Mouse (Mus musculus): Measurements from ENCODE around the gene Lrtm2. TPM values are rescaled to one million over a fixed set of nuclear protein-coding genes. Genes with fewer than 3 reads are reported as not detected.

The Lrtm2 gene
- polyA plus RNA-seq, 1 experiment = not detected

DNA sequence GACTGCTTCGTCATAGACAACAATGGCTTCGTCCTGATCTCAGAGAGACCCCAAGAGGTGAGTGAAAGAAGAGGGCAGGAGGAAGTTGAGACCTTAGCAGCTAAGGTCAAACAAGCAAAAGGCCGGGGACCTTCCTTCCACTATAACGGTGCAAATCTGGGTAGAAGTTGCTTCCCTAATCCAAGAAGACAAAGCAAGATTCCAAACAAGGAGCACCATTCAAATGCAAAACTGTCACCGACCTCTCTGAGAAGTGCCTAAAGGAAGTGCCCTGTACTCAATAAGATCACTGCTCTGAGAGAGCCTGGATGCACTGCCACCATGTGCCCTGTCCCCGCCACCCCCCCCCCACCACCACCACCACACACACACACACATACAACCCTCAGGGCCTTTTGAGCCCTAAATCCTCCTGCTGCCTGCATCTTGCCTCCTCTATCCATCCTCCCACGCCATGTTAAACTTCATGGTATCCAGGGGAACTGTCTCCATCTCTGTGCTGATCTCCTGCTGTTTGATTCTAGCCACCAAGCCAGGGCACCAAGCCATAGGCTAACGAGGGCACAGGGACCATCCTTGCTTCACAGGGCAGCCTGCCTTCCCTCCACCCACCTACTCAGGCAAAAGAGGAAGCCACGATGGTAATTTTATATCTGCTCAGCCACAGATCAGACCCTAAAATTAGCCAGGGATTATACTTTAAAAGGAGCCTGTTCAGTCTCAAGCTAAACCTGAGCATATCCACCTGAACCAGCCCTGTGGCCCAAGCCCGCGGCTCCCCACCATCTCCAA lies 7.8 kb upstream of the Lrtm2 start:
- TF ChIP-seq POLR2A (IDR thresholded peaks at IDR 0.05; ENCODE audit: low read depth, low read length) = no peak
- no peak for TF ChIP-seq CTCF (IDR thresholded peaks at IDR 0.05; ENCODE audit: borderline replicate concordance, insufficient read depth, low read length)
- no peaks in the 10 kb centered on the region for H3K4me1 ChIP-seq (ENCODE audit: control insufficient read depth, insufficient read depth, low read length)
- no peak overlapping the region for H3K27ac ChIP-seq (ENCODE audit: insufficient read depth, low read length)
- H3K4me3 ChIP-seq (ENCODE audit: insufficient read depth, low read length) = no peak overlapping the region

DNA sequence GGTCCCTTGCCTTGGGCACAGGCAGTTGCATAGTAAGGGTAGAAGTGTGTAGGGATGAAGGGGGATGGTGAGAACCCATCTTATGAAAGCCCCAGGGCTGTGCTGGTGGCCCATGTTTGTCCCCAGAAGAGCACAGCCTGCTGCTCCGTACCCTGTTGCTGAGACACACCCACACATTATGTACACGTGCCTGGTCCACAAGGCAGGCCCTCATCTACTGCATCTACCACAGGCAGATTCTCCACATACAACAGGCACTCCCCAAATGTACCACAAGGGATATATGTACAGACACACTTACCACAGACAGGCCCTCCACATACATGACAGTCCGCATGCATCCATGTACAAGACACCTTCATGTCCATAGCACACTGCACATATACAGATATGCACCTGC lies 6.7 kb upstream of the Lrtm2 start:
- Histone ChIP-seq H3K4me1 (ENCODE audit: control insufficient read depth, insufficient read depth, low read length) (no peaks in the 10 kb centered on the region), H3K4me3 (ENCODE audit: insufficient read depth, low read length) (no peak overlapping the region), H3K27ac (ENCODE audit: insufficient read depth, low read length) (no peak overlapping the region)
- TF ChIP-seq CTCF (IDR thresholded peaks at IDR 0.05; ENCODE audit: borderline replicate concordance, insufficient read depth, low read length) (no peak), POLR2A (IDR thresholded peaks at IDR 0.05; ENCODE audit: low read depth, low read length) (no peak)

- H3K27ac ChIP-seq (ENCODE audit: insufficient read depth, low read length) = no peak overlapping the region
- no peak for TF ChIP-seq CTCF (IDR thresholded peaks at IDR 0.05; ENCODE audit: borderline replicate concordance, insufficient read depth, low read length)
- no peak for TF ChIP-seq POLR2A (IDR thresholded peaks at IDR 0.05; ENCODE audit: low read depth, low read length)
- no peak overlapping the region for H3K4me3 ChIP-seq (ENCODE audit: insufficient read depth, low read length)
- H3K4me1 ChIP-seq (ENCODE audit: control insufficient read depth, insufficient read depth, low read length) = no peaks in the 10 kb centered on the region
These were observed 5.6 kb upstream of the Lrtm2 start for GRCm38 (mm10) chr6:119336124-119336523.

DNA sequence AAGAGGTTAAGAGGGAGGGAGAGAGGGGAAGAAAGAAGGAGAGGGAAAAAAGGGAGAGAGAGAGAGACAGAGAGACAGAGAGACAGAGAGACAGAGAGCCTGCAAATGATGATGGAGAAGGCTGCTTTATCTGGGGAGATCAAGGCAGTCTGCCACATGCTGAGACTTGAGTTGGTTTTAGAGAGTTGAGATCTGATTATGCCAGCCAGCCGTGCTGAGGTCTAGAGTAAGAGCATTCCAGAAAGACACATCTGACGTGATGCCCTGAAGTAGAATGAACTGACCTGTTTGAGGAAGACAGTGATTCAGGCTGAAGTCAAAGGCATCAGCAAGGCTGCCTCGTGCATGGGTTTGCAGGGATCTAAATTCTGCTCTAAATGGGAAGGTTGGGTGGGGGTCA lies 3.3 kb upstream of the Lrtm2 start:
- no peak overlapping the region for H3K4me3 ChIP-seq (ENCODE audit: insufficient read depth, low read length)
- no peak for TF ChIP-seq CTCF (IDR thresholded peaks at IDR 0.05; ENCODE audit: borderline replicate concordance, insufficient read depth, low read length)
- TF ChIP-seq POLR2A (IDR thresholded peaks at IDR 0.05; ENCODE audit: low read depth, low read length) = no peak
- no peaks in the 10 kb centered on the region for H3K4me1 ChIP-seq (ENCODE audit: control insufficient read depth, insufficient read depth, low read length)
- H3K27ac ChIP-seq (ENCODE audit: insufficient read depth, low read length) = no peak overlapping the region

- Histone ChIP-seq H3K4me3 (ENCODE audit: insufficient read depth, low read length) (no peak overlapping the region), H3K27ac (ENCODE audit: insufficient read depth, low read length) (no peak overlapping the region), H3K4me1 (ENCODE audit: control insufficient read depth, insufficient read depth, low read length) (no peaks in the 10 kb centered on the region)
- TF ChIP-seq CTCF (IDR thresholded peaks at IDR 0.05; ENCODE audit: borderline replicate concordance, insufficient read depth, low read length) = no peak
- no peak for TF ChIP-seq POLR2A (IDR thresholded peaks at IDR 0.05; ENCODE audit: low read depth, low read length)
These were observed 2.6 kb upstream of the Lrtm2 start for GRCm38 (mm10) chr6:119333202-119333601.

DNA sequence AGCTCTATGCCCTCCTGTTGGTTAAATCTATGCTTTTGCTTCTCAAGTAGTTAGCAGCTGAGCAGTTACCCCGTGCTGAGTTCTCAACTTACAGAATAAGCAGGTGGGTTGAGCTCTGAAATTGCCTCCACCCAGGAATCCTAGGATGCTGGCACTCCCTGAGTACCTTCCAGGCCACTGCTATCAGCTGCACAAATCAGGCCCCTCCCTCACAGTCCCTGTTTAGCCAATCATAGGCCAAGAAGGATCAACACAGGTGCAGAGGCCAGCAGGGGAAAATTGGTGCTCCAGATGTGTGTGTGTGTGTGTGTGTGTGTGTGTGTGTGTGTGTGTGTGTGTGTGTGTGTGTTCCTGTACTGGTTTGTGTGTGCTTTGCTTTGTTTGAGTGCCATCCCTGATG lies 1.5 kb upstream of the Lrtm2 start:
- TF ChIP-seq CTCF (IDR thresholded peaks at IDR 0.05; ENCODE audit: borderline replicate concordance, insufficient read depth, low read length) (no peak), POLR2A (IDR thresholded peaks at IDR 0.05; ENCODE audit: low read depth, low read length) (no peak)
- H3K27ac ChIP-seq (ENCODE audit: insufficient read depth, low read length) = no peak overlapping the region
- H3K4me1 ChIP-seq (ENCODE audit: control insufficient read depth, insufficient read depth, low read length) = no peaks in the 10 kb centered on the region
- no peak overlapping the region for H3K4me3 ChIP-seq (ENCODE audit: insufficient read depth, low read length)

DNA sequence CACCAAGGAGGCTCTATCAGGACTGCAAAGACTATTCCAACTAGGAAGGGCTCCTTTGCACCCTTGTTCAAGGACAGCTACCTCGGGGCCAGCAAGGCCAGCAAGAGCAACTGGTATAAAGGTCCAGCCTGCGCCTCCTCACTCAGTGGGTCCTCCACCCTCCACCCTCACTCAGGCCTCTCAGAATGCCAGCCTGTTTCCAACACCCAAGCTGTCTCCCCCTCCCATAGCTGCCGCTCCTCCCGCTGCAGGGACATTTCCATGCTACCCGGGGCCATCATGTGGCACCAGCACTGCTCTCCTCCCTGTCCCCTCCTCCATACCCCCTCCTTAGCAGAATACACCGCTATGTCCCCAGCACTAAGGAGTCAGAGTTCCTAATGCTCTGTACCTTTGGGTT lies 630 bp downstream of the Lrtm2 start:
- Histone ChIP-seq H3K4me1 (ENCODE audit: control insufficient read depth, insufficient read depth, low read length) (no peaks in the 10 kb centered on the region), H3K4me3 (ENCODE audit: insufficient read depth, low read length) (no peak overlapping the region), H3K27ac (ENCODE audit: insufficient read depth, low read length) (no peak overlapping the region)
- TF ChIP-seq POLR2A (IDR thresholded peaks at IDR 0.05; ENCODE audit: low read depth, low read length) (no peak), CTCF (IDR thresholded peaks at IDR 0.05; ENCODE audit: borderline replicate concordance, insufficient read depth, low read length) (no peak)

- Histone ChIP-seq H3K4me3 (ENCODE audit: insufficient read depth, low read length) (no peak overlapping the region), H3K27ac (ENCODE audit: insufficient read depth, low read length) (no peak overlapping the region), H3K4me1 (ENCODE audit: control insufficient read depth, insufficient read depth, low read length) (no peaks in the 10 kb centered on the region)
- TF ChIP-seq CTCF (IDR thresholded peaks at IDR 0.05; ENCODE audit: borderline replicate concordance, insufficient read depth, low read length) (no peak), POLR2A (IDR thresholded peaks at IDR 0.05; ENCODE audit: low read depth, low read length) (no peak)
These were observed 1.3 kb downstream of the Lrtm2 start for GRCm38 (mm10) chr6:119329215-119329714.

DNA sequence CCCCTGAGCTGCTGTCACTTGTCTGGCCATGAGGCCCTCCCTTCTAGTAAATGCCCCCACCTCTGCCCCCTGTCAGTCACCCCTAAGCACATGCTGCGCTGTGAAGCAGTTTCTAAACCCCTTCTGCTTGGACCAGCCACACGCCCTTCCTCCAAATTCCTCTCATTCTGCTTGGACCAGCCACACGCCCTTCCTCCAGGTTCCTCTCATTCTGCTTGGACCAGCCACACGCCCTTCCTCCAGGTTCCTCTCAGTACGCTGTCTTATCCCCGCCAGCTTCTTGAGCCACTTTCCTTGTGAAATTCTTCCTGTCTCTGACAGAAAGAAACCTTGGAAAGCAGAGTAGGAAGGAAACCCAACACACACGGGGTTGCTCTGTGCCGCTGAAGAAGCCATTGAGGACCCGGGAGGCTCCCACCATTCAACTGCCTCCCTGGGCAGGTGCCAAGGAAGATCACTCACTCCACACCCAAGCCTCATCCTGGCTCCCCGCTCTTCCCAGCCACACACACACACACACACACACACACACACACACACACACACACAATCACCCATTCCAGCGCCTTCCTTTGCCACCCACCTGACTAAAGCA lies 1.9 kb downstream of the Lrtm2 start:
- no peak overlapping the region for H3K27ac ChIP-seq (ENCODE audit: insufficient read depth, low read length)
- TF ChIP-seq CTCF (IDR thresholded peaks at IDR 0.05; ENCODE audit: borderline replicate concordance, insufficient read depth, low read length) (no peak), POLR2A (IDR thresholded peaks at IDR 0.05; ENCODE audit: low read depth, low read length) (no peak)
- H3K4me1 ChIP-seq (ENCODE audit: control insufficient read depth, insufficient read depth, low read length) = no peaks in the 10 kb centered on the region
- no peak overlapping the region for H3K4me3 ChIP-seq (ENCODE audit: insufficient read depth, low read length)

DNA sequence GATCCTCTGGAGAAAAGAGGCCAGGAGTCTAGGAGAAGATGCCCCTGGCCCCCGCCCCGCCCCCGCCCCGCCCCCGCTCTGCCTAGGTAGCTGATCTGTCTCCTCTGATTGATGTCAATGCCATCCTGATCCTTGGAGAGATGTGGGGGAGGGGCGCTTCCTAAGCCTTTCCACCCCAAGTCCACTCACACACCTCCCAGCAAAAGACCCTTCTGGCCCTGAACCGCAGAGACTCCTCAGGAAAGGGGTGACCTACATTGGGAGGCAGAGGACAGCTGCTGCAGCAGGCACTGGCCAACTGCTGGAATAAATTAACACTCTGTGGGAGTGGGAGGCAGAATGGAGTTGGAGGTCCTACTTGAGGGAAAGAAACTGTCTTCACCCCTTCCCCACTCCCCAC lies 4.0 kb downstream of the Lrtm2 start:
- Histone ChIP-seq H3K4me1 (ENCODE audit: control insufficient read depth, insufficient read depth, low read length) (no peaks in the 10 kb centered on the region), H3K27ac (ENCODE audit: insufficient read depth, low read length) (no peak overlapping the region)
- TF ChIP-seq CTCF (IDR thresholded peaks at IDR 0.05; ENCODE audit: borderline replicate concordance, insufficient read depth, low read length) = no peak
- no peak for TF ChIP-seq POLR2A (IDR thresholded peaks at IDR 0.05; ENCODE audit: low read depth, low read length)

More for the DNA sequence above, 4.0 kb downstream of the Lrtm2 start:
- H3K4me3 ChIP-seq (ENCODE audit: insufficient read depth, low read length) = no peak overlapping the region
